Mouse (Mus musculus): ENCODE data around the gene Fzd1.

- no peak for TF ChIP-seq GATA1 (IDR thresholded peaks at IDR 0.05; ENCODE audit: borderline replicate concordance, low read length)
- TF ChIP-seq FLI1 (IDR thresholded peaks at IDR 0.05; ENCODE audit: low read length), result no peak
These were observed 47.4 kb upstream of the Fzd1 start for GRCm38 (mm10) chr5:4805228-4805627.

All from megakaryocyte, embryonic 14.5 days (primary cell).